Mouse (Mus musculus): ENCODE data around the gene Nhlrc3. TPM values are rescaled to one million over a fixed set of nuclear protein-coding genes. Genes with fewer than 3 reads are reported as not detected.

Nhlrc3 gene
- polyA plus RNA-seq, 1 experiment from 2014 or later = 11.1 TPM

DNA sequence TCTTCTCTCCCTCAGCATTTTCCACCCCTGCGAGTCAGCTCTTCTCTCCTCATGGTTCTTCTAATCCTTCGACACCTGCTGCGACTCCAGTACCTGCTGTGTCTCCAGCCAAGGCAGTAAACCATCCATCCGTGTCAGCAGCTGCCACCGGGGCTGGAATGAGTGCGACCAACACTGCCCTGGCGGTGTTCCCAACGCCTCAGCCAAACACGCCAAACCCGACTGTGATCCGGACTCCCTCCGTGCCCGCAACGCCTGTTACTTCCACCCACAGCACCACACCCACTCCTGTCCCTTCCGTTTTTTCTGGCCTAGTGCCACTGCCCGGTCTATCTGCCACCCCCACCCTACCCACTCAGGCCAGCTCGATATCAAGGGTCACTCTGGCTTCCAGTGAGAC is 14.3 kb upstream of the Nhlrc3 start:
- 90% methylated on average over 17 of the region's 17 CpGs for WGBS
- no peak for ATAC-seq
- H3K27ac ChIP-seq (ENCODE audit: low read length) = no peak overlapping the region
- no peak overlapping the region for H3K4me2 ChIP-seq (ENCODE audit: low read length)
- H3K9me3 ChIP-seq (replicated peaks; ENCODE audit: control insufficient read depth, low read length, poor library complexity, severe bottlenecking) = no peaks in the 10 kb centered on the region
- peaks cover 42% of the 10 kb centered on the region for H3K36me3 ChIP-seq (ENCODE audit: control insufficient read depth, insufficient read depth, low read length)
- H3K27me3 ChIP-seq (ENCODE audit: control insufficient read depth, insufficient read depth, low read depth, low read length) = no peaks in the 10 kb centered on the region
- H3K4me1 ChIP-seq (ENCODE audit: control insufficient read depth, insufficient read depth, low read length) = no peaks in the 10 kb centered on the region
- no peak overlapping the region for H3K9ac ChIP-seq (ENCODE audit: low read depth, low read length)
- H3K4me3 ChIP-seq (ENCODE audit: low read depth, low read length) = no peak overlapping the region

DNA sequence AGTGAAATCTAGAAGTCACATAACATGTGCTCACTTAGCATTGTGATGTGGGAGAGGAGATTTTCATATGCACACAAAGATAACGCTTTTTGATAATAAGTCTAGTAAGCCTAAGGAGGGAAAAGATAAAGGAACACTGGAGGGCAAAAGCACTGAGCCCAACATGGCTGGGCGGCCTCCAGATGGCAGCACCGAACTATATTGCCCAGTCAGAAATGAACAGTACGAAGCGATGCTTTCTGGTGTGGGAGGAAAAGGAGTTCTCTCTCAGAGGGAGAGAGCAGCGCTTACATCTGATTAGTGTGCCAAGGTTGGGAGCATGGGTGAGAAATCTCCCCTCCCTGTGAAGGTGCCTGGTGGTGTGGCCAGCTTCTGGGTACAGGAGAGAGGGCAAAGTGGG is 12.8 kb upstream of the Nhlrc3 start:
- H3K4me3 ChIP-seq (ENCODE audit: low read depth, low read length) = no peak overlapping the region
- 50% methylated on average over 6 of the region's 6 CpGs for WGBS
- no peak overlapping the region for H3K4me2 ChIP-seq (ENCODE audit: low read length)
- ATAC-seq = peak; percentile 72; the same call in 1 of the 2 replicates
- no peak overlapping the region for H3K9ac ChIP-seq (ENCODE audit: low read depth, low read length)
- no peaks in the 10 kb centered on the region for H3K27me3 ChIP-seq (ENCODE audit: control insufficient read depth, insufficient read depth, low read depth, low read length)
- peaks cover 40% of the 10 kb centered on the region for H3K36me3 ChIP-seq (ENCODE audit: control insufficient read depth, insufficient read depth, low read length)
- H3K4me1 ChIP-seq (ENCODE audit: control insufficient read depth, insufficient read depth, low read length) = no peaks in the 10 kb centered on the region
- H3K9me3 ChIP-seq (replicated peaks; ENCODE audit: control insufficient read depth, low read length, poor library complexity, severe bottlenecking) = no peaks in the 10 kb centered on the region
- no peak overlapping the region for H3K27ac ChIP-seq (ENCODE audit: low read length)

DNA sequence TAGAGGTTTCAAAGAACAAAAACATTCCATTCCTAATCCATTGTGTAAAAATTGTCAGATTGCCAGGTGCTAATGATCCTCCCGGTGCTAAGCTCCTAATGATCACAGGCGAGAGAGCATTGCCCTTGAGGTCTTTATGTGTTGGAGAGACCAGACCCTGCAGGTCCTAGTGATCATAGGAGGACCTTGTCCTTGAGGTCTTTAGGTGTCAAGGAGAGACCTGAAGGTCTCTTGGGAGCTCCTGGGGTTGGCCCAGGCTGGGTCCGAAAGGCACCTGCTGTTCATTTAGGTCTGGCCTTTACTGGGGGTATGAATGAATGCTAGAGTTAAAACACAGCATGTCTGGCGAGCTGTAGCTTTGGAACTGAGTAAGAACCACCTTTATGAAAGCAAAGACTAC is 11.0 kb upstream of the Nhlrc3 start:
- Histone ChIP-seq H3K4me2 (ENCODE audit: low read length) (no peak overlapping the region), H3K27ac (ENCODE audit: low read length) (no peak overlapping the region), H3K9me3 (replicated peaks; ENCODE audit: control insufficient read depth, low read length, poor library complexity, severe bottlenecking) (no peaks in the 10 kb centered on the region), H3K4me1 (ENCODE audit: control insufficient read depth, insufficient read depth, low read length) (no peaks in the 10 kb centered on the region), H3K27me3 (ENCODE audit: control insufficient read depth, insufficient read depth, low read depth, low read length) (no peaks in the 10 kb centered on the region), H3K9ac (ENCODE audit: low read depth, low read length) (no peak overlapping the region), H3K4me3 (ENCODE audit: low read depth, low read length) (no peak overlapping the region), H3K36me3 (ENCODE audit: control insufficient read depth, insufficient read depth, low read length) (peaks cover 38% of the 10 kb centered on the region)
- no peak for ATAC-seq
- 74% methylated on average over 4 of the region's 4 CpGs for WGBS

DNA sequence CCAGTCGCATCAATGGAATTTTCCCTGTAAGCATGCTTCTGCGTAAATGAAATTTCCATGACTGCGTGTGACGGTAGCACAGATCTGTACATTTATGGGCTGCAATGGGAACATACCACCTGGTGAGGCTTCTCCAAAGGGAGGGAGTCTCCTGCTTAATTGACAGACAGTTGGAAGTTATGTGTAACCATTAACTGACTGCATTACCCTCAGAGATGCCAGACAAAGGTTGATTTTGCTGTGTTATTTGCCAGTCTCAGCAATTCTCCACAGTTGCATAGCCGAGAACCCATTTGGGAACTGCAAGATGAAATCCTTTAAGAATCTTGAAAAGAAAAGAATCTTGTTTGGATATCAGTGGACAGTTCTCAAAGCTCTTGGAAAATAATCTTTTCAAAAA is 8.9 kb upstream of the Nhlrc3 start:
- H3K27me3 ChIP-seq (ENCODE audit: control insufficient read depth, insufficient read depth, low read depth, low read length) = no peaks in the 10 kb centered on the region
- H3K9ac ChIP-seq (ENCODE audit: low read depth, low read length) = no peak overlapping the region
- H3K9me3 ChIP-seq (replicated peaks; ENCODE audit: control insufficient read depth, low read length, poor library complexity, severe bottlenecking) = no peaks in the 10 kb centered on the region
- H3K27ac ChIP-seq (ENCODE audit: low read length) = no peak overlapping the region
- WGBS = 95% methylated on average over 5 of the region's 5 CpGs
- no peak overlapping the region for H3K4me3 ChIP-seq (ENCODE audit: low read depth, low read length)
- peaks cover 11% of the 10 kb centered on the region for H3K4me1 ChIP-seq (ENCODE audit: control insufficient read depth, insufficient read depth, low read length)
- H3K36me3 ChIP-seq (ENCODE audit: control insufficient read depth, insufficient read depth, low read length) = peaks cover 25% of the 10 kb centered on the region
- no peak for ATAC-seq
- H3K4me2 ChIP-seq (ENCODE audit: low read length) = no peak overlapping the region

DNA sequence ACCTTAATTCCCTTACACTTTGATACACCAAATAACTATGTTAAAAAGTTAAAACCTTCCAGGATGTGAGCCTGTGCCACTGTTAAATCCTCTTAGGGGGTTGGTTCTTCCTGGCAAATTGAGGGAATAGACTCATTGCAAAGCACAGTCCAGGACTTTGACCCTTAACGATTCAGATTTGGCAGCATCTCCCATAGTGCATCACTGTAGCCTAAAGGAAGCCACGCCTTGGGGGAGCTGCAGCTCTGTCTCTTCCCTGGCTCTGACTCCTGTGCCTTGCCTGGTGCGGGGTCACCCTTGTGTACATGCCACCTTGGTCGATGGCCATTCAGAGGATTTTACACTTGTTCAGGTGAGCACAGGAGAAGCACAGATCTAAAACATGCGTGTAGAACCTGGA is 6.5 kb upstream of the Nhlrc3 start:
- Histone ChIP-seq H3K9ac (ENCODE audit: low read depth, low read length) (no peak overlapping the region), H3K27ac (ENCODE audit: low read length) (no peak overlapping the region), H3K4me3 (ENCODE audit: low read depth, low read length) (no peak overlapping the region), H3K4me1 (ENCODE audit: control insufficient read depth, insufficient read depth, low read length) (peaks cover 35% of the 10 kb centered on the region), H3K4me2 (ENCODE audit: low read length) (no peak overlapping the region), H3K36me3 (ENCODE audit: control insufficient read depth, insufficient read depth, low read length) (peaks cover 24% of the 10 kb centered on the region), H3K9me3 (replicated peaks; ENCODE audit: control insufficient read depth, low read length, poor library complexity, severe bottlenecking) (no peaks in the 10 kb centered on the region), H3K27me3 (ENCODE audit: control insufficient read depth, insufficient read depth, low read depth, low read length) (no peaks in the 10 kb centered on the region)
- 96% methylated on average over 5 of the region's 5 CpGs for WGBS
- ATAC-seq = no peak

DNA sequence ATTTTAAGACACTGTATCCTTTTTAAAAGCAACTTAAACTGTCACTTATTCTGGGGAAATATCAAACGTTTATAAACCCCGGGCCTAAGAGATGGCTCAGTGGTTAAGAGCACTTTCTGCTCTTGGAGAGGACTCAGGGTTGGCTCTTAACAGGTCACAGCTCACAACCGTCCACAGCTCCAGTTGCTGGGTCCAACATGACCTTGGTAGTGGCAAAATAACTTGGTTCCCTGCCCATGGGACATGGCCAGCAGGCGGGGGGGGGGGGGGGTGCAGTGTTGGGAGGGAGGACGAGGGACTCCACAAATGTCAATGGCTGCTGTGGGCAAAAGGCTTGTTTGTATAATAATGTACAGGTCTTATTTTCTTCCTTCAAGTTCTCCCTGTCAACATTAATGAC is 4.2 kb upstream of the Nhlrc3 start:
- H3K4me3 ChIP-seq (ENCODE audit: low read depth, low read length) = no peak overlapping the region
- WGBS = 82% methylated on average over 5 of the region's 5 CpGs
- H3K27me3 ChIP-seq (ENCODE audit: control insufficient read depth, insufficient read depth, low read depth, low read length) = no peaks in the 10 kb centered on the region
- no peak overlapping the region for H3K9ac ChIP-seq (ENCODE audit: low read depth, low read length)
- H3K36me3 ChIP-seq (ENCODE audit: control insufficient read depth, insufficient read depth, low read length) = peaks cover 10% of the 10 kb centered on the region; the same call in 1 of the 2 replicates
- no peaks in the 10 kb centered on the region for H3K9me3 ChIP-seq (replicated peaks; ENCODE audit: control insufficient read depth, low read length, poor library complexity, severe bottlenecking)
- no peak for ATAC-seq
- no peak overlapping the region for H3K27ac ChIP-seq (ENCODE audit: low read length)
- H3K4me2 ChIP-seq (ENCODE audit: low read length) = no peak overlapping the region
- peaks cover 38% of the 10 kb centered on the region for H3K4me1 ChIP-seq (ENCODE audit: control insufficient read depth, insufficient read depth, low read length)

DNA sequence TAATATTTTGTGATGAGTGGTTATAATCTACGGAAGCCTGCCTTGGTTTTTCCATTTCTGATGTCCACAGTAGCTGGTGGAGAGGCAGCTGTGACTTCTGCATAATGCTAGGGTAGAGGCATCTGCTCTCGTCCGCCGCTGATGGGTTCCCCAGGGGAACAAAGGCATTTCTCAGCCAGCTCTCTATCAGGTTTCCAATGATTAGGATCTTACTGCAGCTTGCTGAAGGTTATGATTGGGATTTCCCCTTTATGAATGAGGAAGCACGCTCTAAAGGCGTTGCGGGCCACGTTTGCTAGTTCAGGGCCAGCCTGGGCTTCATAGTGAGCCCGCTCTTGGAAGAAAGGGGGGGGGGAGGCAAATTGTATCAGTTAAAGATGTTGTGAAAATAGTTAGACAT is 3.3 kb upstream of the Nhlrc3 start:
- H3K4me1 ChIP-seq (ENCODE audit: control insufficient read depth, insufficient read depth, low read length) = peaks cover 45% of the 10 kb centered on the region
- no peak overlapping the region for H3K27ac ChIP-seq (ENCODE audit: low read length)
- 0 out of 2 replicates have a peak overlapping the region, but pooled peaks have one; percentile 7 for H3K9ac ChIP-seq (ENCODE audit: low read depth, low read length)
- peaks cover 4% of the 10 kb centered on the region; the same call in 1 of the 2 replicates for H3K36me3 ChIP-seq (ENCODE audit: control insufficient read depth, insufficient read depth, low read length)
- no peaks in the 10 kb centered on the region for H3K9me3 ChIP-seq (replicated peaks; ENCODE audit: control insufficient read depth, low read length, poor library complexity, severe bottlenecking)
- 59% methylated on average over 9 of the region's 9 CpGs for WGBS
- peak overlapping the region; percentile 87 for H3K4me2 ChIP-seq (ENCODE audit: low read length)
- ATAC-seq = no peak
- H3K27me3 ChIP-seq (ENCODE audit: control insufficient read depth, insufficient read depth, low read depth, low read length) = no peaks in the 10 kb centered on the region
- H3K4me3 ChIP-seq (ENCODE audit: low read depth, low read length) = no peak overlapping the region

DNA sequence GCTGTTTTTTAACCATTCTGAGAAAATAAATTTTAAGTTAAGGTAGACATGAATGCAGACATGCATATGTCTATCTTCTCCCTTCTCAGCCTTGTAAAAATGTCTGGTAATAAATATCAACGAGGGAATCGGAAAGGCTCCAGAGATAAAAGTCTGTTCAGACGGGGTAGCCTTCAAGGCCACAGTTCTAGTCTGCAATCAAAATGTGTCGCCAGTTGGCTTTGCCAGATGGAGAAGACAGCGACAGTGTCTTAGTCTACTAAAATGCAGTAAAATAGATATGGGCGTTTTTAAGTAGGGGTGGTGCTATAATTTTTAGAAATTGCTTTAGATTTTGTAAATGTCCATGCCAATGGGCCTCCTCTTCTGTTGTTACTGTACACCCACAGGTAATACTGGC is 2.2 kb upstream of the Nhlrc3 start:
- Histone ChIP-seq H3K9ac (ENCODE audit: low read depth, low read length) (no peak overlapping the region), H3K9me3 (replicated peaks; ENCODE audit: control insufficient read depth, low read length, poor library complexity, severe bottlenecking) (no peaks in the 10 kb centered on the region), H3K4me2 (ENCODE audit: low read length) (peak overlapping the region; percentile 87), H3K36me3 (ENCODE audit: control insufficient read depth, insufficient read depth, low read length) (peaks cover 5% of the 10 kb centered on the region; the same call in 1 of the 2 replicates), H3K27me3 (ENCODE audit: control insufficient read depth, insufficient read depth, low read depth, low read length) (no peaks in the 10 kb centered on the region), H3K27ac (ENCODE audit: low read length) (no peak overlapping the region), H3K4me1 (ENCODE audit: control insufficient read depth, insufficient read depth, low read length) (peaks cover 46% of the 10 kb centered on the region), H3K4me3 (ENCODE audit: low read depth, low read length) (peak overlapping the region; percentile 23)
- no peak for ATAC-seq
- WGBS = 60% methylated on average over 6 of the region's 6 CpGs

DNA sequence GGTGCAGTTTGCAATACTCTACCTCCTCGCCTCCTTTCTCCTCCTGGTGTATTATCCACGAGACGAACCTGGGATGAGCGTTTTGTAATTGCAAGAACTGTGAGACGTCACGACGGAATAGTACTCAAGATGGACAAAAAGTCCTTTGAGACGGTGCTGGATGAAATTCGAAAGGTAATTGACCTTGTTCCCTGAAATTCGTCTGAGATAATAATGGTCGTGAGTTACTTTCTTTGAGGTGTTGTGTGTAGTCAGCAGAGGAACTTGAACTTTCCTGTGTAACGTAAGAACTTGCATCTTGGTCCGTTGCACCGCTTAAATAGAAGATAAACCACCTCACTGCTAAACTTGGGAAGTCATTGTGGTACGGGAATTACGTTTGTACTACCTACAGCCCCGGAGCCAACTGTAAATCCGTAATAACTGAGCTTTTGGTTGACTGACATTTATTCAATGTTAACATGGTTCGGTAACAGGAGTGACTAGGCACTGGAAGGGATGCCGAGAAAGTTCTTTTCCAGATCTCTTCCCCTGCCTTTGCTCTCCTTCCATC is 1.1 kb upstream of the Nhlrc3 start:
- peak overlapping the region; percentile 95 for H3K4me3 ChIP-seq (ENCODE audit: low read depth, low read length)
- H3K36me3 ChIP-seq (ENCODE audit: control insufficient read depth, insufficient read depth, low read length) = peaks cover 3% of the 10 kb centered on the region; the same call in 1 of the 2 replicates
- H3K27me3 ChIP-seq (ENCODE audit: control insufficient read depth, insufficient read depth, low read depth, low read length) = no peaks in the 10 kb centered on the region
- WGBS = under 1% methylated on average over 20 of the region's 20 CpGs
- no peaks in the 10 kb centered on the region for H3K9me3 ChIP-seq (replicated peaks; ENCODE audit: control insufficient read depth, low read length, poor library complexity, severe bottlenecking)
- H3K27ac ChIP-seq (ENCODE audit: low read length) = no peak overlapping the region; the same call in 1 of the 2 replicates
- no peak for ATAC-seq
- peak overlapping the region; percentile 79 for H3K9ac ChIP-seq (ENCODE audit: low read depth, low read length)
- H3K4me2 ChIP-seq (ENCODE audit: low read length) = peak overlapping the region; percentile 87
- peaks cover 46% of the 10 kb centered on the region for H3K4me1 ChIP-seq (ENCODE audit: control insufficient read depth, insufficient read depth, low read length)

Data from midbrain, embryonic 16.5 days (tissue).